Mouse (Mus musculus) CH12.LX (cell line): ENCODE data around the gene Tmem209. TPM values are rescaled to one million over a fixed set of nuclear protein-coding genes. Genes with fewer than 3 reads are reported as not detected.

Experiments
- DNase-seq: peaks from one replicate; pipeline ENCODE4 v3.0.0-alpha.2; 2013; ENCODE audit errors: extremely low read depth
- H3K27ac ChIP-seq: 2 replicates; pipeline ENCODE4 v1.5.1; 2012; ENCODE audit warnings: low read depth, mild to moderate bottlenecking, control low read depth, moderate library complexity; ENCODE audit not compliant: insufficient read depth
- H3K27me3 ChIP-seq: replicated peaks from 2 replicates; pipeline ENCODE3; 2012; ENCODE audit warnings: inconsistent platforms
- H3K36me3 ChIP-seq, 2 experiments: replicated peaks in 1 of 2; 2 replicates each; pipeline versions ENCODE3 to v1.6.1; 2012; ENCODE audit warnings: inconsistent platforms in 1 of 2, low read length in 1 of 2, mild to moderate bottlenecking in 1 of 2, mixed read lengths in 1 of 2, moderate library complexity in 1 of 2; ENCODE audit not compliant: control insufficient read depth in 1 of 2, insufficient read depth in 1 of 2
- H3K4me1 ChIP-seq, 2 experiments: 2 replicates each; pipeline ENCODE4 v1.6.1; 2012; ENCODE audit warnings: inconsistent platforms in 1 of 2, moderate library complexity in 1 of 2; ENCODE audit not compliant: insufficient read depth in 2 of 2, control insufficient read depth in 1 of 2
- H3K4me2 ChIP-seq: 2 replicates; pipeline ENCODE4 v1.6.1; 2012; ENCODE audit warnings: low read depth, mild to moderate bottlenecking, control low read depth; ENCODE audit not compliant: poor library complexity, insufficient read depth, severe bottlenecking
- H3K4me3 ChIP-seq, 3 experiments: fragments of 150-350 bp in 1 of 3; sonication (generic) in 1 of 3; replicated peaks in 1 of 3; 2 replicates each; pipeline versions ENCODE3 to v1.5.1; 2011 to 2012; ENCODE audit warnings: low read depth in 2 of 3, low read length in 2 of 3, mild to moderate bottlenecking in 2 of 3, moderate library complexity in 2 of 3, control low read depth in 1 of 3, improper control_type of control experiment in 1 of 3, inconsistent platforms in 1 of 3, mixed read lengths in 1 of 3; ENCODE audit not compliant: poor library complexity in 1 of 3
- H3K79me2 ChIP-seq: replicated peaks from 2 replicates; pipeline ENCODE4 v1.6.1; 2012; ENCODE audit warnings: mild to moderate bottlenecking, moderate library complexity; ENCODE audit not compliant: control insufficient read depth, poor library complexity, insufficient read depth, severe bottlenecking; ENCODE audit errors: extremely low read depth
- H3K9ac ChIP-seq: 2 replicates; pipeline ENCODE4 v1.6.1; 2012; ENCODE audit warnings: low read depth, mild to moderate bottlenecking, control low read depth, moderate library complexity; ENCODE audit not compliant: insufficient read depth
- H3K9me3 ChIP-seq: replicated peaks from 2 replicates; pipeline ENCODE3; 2012; ENCODE audit warnings: low read length, inconsistent platforms, mixed read lengths
- CTCF ChIP-seq, 2 experiments: IDR thresholded peaks in 1 of 2; conservative IDR thresholded peaks in 1 of 2; 2 replicates each; pipeline ENCODE4 v1.5.1; 2011 to 2012; ENCODE audit warnings: low read depth in 2 of 2, low read length in 2 of 2, improper control_type of control experiment in 1 of 2, inconsistent platforms in 1 of 2, mild to moderate bottlenecking in 1 of 2, moderate library complexity in 1 of 2
- HCFC1 ChIP-seq: IDR thresholded peaks from 2 replicates; pipeline ENCODE4 v1.6.1; 2012; ENCODE audit warnings: low read depth, mild to moderate bottlenecking, inconsistent platforms, low read length, improper control_type of control experiment
- JUN ChIP-seq: IDR thresholded peaks from 2 replicates; pipeline ENCODE4 v1.6.1; 2011; ENCODE audit warnings: low read depth, mild to moderate bottlenecking, low read length, improper control_type of control experiment, moderate library complexity; ENCODE audit not compliant: insufficient read depth
- KAT2A ChIP-seq: IDR thresholded peaks from 2 replicates; pipeline ENCODE4 v1.6.1; 2012; ENCODE audit warnings: low read length, improper control_type of control experiment, inconsistent platforms; ENCODE audit not compliant: insufficient replicate concordance
- MAFK ChIP-seq: IDR thresholded peaks from 2 replicates; pipeline ENCODE4 v1.6.1; 2011; ENCODE audit warnings: low read length, improper control_type of control experiment; ENCODE audit not compliant: insufficient replicate concordance
- MAX ChIP-seq: IDR thresholded peaks from 2 replicates; pipeline ENCODE4 v1.6.1; 2011; ENCODE audit warnings: low read length, improper control_type of control experiment
- MXI1 ChIP-seq: IDR thresholded peaks from 2 replicates; pipeline ENCODE4 v1.6.1; 2011; ENCODE audit warnings: mild to moderate bottlenecking, low read depth, low read length, improper control_type of control experiment
- MYC ChIP-seq: IDR thresholded peaks from 2 replicates; pipeline ENCODE4 v1.6.1; 2011; ENCODE audit warnings: low read depth, mild to moderate bottlenecking, improper control_type of control experiment, low read length
- SIN3A ChIP-seq: IDR thresholded peaks from 2 replicates; pipeline ENCODE4 v1.6.1; 2012; ENCODE audit warnings: low read length, improper control_type of control experiment, inconsistent platforms
- USF2 ChIP-seq: conservative IDR thresholded peaks from 2 replicates; pipeline ENCODE4 v1.6.1; 2011; ENCODE audit warnings: low read depth, low read length, improper control_type of control experiment
- ZC3H11A ChIP-seq: IDR thresholded peaks from 2 replicates; pipeline ENCODE4 v1.6.1; 2012; ENCODE audit warnings: low read depth, mild to moderate bottlenecking, inconsistent platforms, low read length, improper control_type of control experiment
- ZNF384 ChIP-seq: IDR thresholded peaks from 2 replicates; pipeline ENCODE4 v1.6.1; 2012; ENCODE audit warnings: low read depth, low read length, improper control_type of control experiment, inconsistent platforms
- dilution Hi-C: fragments of 300-500 bp; cut with MboI; formaldehyde crosslinking; loops from 2 replicates; pipeline ENCODE4 v1.14.3; 2020; ENCODE audit warnings: low sequenced_read_pairs; ENCODE audit not compliant: extremely low pct_unique_long_range_greater_than_20kb, extremely low pct_ligation_motif_present
- in situ Hi-C: fragments of 300-500 bp; cut with MboI; formaldehyde crosslinking; loops from 3 replicates; pipeline ENCODE4 v1.14.3; 2019; ENCODE audit warnings: low sequenced_read_pairs, low pct_ligation_motif_present, low pct_unique_long_range_greater_than_20kb, mixed read lengths
- polyA plus RNA-seq: library from polyadenylated mRNA; unstranded; fragments of >175 nt; gene quantifications from 2 replicates; pipeline ENCODE4 v1.2.1, GENCODE M21; 2012; ENCODE audit warnings: low read depth; ENCODE audit not compliant: insufficient read length
- total RNA-seq, 2 experiments: library from RNA; depleted of rRNA; stranded (reverse); fragments of 300-350 nt in 1 of 2; fragments of >200 nt in 1 of 2; gene quantifications; 2 replicates each; pipeline ENCODE4 v1.2.3; 2012 to 2014

Gene Tmem209
- total and polyA plus RNA-seq, 3 experiments, result 27.1 to 59.2 (median 53.3) TPM

GRCm38 (mm10) chr6:30550496-30551192, 41.1 kb upstream of the Tmem209 start:
- in situ Hi-C loops, result no loop called here
- peaks cover 2 to 3% of the 10 kb centered on the region in 2 experiments; a peak in 2 of 4 replicates for H3K4me1 ChIP-seq
- DNase-seq, result no peak
- dilution Hi-C loops, result no loop called here
- TF ChIP-seq MAX, result no peak
- no peak for TF ChIP-seq SIN3A
- no peak for TF ChIP-seq ZC3H11A
- TF ChIP-seq ZNF384, result no peak
- TF ChIP-seq MXI1, result no peak
- no peak for TF ChIP-seq JUN
- no peak for TF ChIP-seq HCFC1
- no peak for TF ChIP-seq MYC
- TF ChIP-seq, all 38 proteins: peak for 0
- no peak overlapping the region for H3K4me3 ChIP-seq
- H3K27ac ChIP-seq, result no peak overlapping the region
- H3K9ac ChIP-seq, result no peak overlapping the region
- H3K4me2 ChIP-seq, result no peak overlapping the region
- no peaks in the 10 kb centered on the region for H3K9me3 ChIP-seq
- no peaks in the 10 kb centered on the region for H3K79me2 ChIP-seq
- no peaks in the 10 kb centered on the region for H3K36me3 ChIP-seq
- H3K27me3 ChIP-seq, result no peaks in the 10 kb centered on the region

- in situ Hi-C loops (no loop called here), dilution Hi-C loops (no loop called here)
- Histone ChIP-seq H3K4me1 (peaks cover 2 to 3% of the 10 kb centered on the region in 2 experiments; a peak in 2 of 4 replicates), H3K27ac (no peak overlapping the region), H3K79me2 (no peaks in the 10 kb centered on the region), H3K9ac (no peak overlapping the region), H3K4me2 (no peak overlapping the region), H3K27me3 (no peaks in the 10 kb centered on the region), H3K9me3 (no peaks in the 10 kb centered on the region), H3K36me3 (no peaks in the 10 kb centered on the region), H3K4me3 (no peak overlapping the region)
- DNase-seq, result no peak
- TF ChIP-seq CTCF (conservative IDR thresholded peaks at IDR 0.05 in 1 of 2, IDR thresholded peaks at IDR 0.05 in 1 of 2; ENCODE audit: low read depth in 2 of 2, low read length in 2 of 2) (no peak), MAX (no peak), USF2 (no peak), KAT2A (no peak)
These were observed 39.7 kb upstream of the Tmem209 start for GRCm38 (mm10) chr6:30549231-30549761.

GRCm38 (mm10) chr6:30547656-30548306, 38.2 kb upstream of the Tmem209 start:
- in situ Hi-C loops, result no loop called here
- dilution Hi-C loops, result no loop called here
- Histone ChIP-seq H3K27ac (no peak overlapping the region), H3K4me3 (no peak overlapping the region), H3K27me3 (no peaks in the 10 kb centered on the region), H3K79me2 (no peaks in the 10 kb centered on the region), H3K4me1 (peaks cover 2 to 3% of the 10 kb centered on the region in 2 experiments; a peak in 2 of 4 replicates), H3K9me3 (no peaks in the 10 kb centered on the region), H3K9ac (no peak overlapping the region), H3K4me2 (no peak overlapping the region), H3K36me3 (no peaks in the 10 kb centered on the region)
- no peak for DNase-seq
- TF ChIP-seq MAFK, result no peak
